Mouse (Mus musculus): ENCODE data around the gene Fhdc1.

Gene Fhdc1

DNA sequence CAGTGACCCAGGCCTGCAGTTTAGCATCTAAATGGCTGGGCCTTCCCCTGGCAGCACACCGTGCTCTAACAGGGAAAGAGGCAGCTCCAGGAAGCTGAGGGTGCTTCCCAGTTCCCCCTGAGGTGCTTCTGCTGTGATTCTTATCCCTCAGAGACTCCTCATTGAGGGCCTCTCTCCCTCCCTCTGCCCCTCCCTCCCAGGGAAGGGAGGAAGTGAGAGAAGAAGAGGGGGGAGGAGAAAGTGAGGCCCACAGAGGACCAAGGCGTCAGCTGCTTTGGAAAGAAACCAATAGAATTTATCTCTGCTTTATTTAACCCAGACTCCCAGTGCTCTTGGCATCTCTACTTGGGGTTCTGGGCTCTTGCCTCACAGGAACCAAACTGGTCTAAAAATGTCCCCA is 50.1 kb downstream of the Fhdc1 start:
- no peak for DNase-seq

DNA sequence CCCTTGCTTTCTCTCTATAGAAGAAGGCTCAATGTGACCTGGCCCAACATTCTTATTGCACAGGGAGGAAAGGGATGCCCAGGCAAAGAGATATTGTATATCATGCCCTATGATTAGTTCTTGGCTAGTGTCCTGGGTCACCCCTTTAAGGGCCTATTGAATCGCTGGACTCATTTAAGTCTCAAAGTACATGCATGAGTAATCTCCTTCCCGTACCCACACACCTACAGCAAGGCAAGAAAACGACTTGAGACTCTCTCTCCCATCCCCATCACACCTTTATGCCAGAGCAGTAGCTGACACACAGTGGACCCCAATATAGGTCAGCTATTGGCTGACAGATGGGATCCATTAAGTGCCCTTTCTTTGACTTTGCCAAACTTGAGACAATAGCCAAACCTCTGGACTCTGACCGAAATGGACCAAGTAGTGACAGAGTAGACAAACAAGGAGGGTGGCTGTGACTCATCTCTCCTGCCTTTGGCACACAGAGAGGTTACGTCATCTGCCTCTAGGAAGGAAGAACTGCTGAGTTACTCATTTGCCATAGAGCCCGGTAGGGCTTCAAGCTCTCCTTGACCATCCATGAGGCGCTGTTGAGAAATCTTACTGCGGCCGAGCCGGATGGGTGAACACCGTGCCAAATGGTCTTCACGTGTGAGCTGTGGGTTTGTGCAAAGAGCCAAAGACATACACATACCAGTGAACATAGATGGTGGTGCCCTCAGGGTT is 51.1 kb downstream of the Fhdc1 start:
- no peak for DNase-seq

DNA sequence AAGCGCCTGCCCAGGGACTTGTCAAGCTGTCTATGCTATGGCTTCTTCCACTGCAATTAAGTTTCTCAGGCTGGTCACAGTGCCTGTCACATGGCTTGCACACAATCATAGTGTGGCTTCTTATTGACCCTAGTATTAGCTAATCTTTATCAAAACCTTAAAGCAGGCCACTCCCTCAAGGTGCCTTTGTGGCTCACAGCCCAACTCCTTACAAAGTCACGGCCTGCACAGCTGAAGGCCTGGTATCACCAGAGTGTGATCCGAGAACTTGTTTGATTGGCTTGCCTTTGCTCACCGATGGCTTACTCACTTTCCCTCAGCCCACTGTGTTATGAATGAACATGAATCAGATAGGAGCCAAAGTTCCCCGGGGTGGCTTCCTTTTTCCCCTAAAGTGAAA is 52.5 kb downstream of the Fhdc1 start:
- no peak for DNase-seq

DNA sequence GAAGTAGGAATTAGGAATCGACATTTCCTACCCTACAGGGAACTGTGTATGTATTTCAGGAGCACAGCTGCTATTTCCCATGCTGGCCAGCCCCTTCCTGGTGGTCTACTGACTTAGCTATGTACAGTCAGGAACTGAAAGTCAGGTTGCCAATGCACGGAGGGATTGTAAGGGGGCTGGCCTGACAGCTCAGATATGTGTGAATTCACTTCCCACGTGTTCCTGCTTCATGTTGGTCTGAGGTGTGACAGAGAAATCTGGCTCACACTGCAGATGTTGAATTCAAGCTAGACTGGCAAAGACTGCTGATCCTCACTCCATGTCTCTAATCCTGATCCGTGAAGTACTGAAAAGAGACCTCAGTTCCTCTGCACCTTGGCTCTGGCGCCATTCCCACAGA is 57.9 kb downstream of the Fhdc1 start:
- DNase-seq = no peak

DNA sequence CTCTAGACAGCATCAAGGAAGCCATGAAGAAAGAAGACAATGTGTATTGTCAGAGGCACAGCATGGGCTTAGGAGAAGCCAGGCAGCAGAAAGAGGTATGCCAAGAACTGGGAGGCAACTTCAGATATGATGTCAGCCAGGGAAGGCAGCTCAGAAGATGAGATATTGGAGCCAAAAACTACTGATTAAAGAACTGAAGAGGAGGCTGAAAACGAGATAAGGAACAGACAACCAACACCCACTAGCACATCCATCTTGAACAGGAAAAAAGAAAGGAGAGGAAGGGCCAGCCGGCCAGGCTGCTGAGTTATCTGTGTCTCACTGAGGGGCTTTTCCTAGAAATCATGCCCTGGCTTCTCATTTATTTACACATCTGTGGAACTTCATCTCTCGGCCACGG is 66.4 kb downstream of the Fhdc1 start:
- peak; percentile 58 for DNase-seq

GRCm38 (mm10) chr3:84412920-84413319 is 67.3 kb downstream of the Fhdc1 start:
- peak; percentile 56 for DNase-seq

DNA sequence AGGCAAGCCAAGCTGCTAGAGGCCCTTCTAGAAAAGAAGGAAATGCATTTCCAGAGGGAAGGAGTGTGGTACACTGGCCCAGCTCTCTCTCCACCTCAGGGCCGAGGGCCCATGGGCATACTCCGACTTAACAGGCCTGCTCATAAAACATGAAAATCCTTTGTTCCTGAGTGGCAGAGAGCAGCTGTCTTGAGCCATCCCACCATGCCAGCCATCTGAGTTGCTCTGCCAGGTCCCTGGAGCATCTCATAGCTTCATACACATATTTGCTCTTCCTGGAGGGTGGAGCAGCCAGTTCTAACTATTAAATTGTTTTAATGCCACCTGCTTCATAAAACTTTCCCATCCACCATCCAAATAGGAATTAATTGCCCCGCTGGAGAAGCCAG is 70.8 kb downstream of the Fhdc1 start:
- DNase-seq = no peak

GRCm38 (mm10) chr3:84408756-84409473 is 71.3 kb downstream of the Fhdc1 start:
- DNase-seq = peak; percentile 32

DNA sequence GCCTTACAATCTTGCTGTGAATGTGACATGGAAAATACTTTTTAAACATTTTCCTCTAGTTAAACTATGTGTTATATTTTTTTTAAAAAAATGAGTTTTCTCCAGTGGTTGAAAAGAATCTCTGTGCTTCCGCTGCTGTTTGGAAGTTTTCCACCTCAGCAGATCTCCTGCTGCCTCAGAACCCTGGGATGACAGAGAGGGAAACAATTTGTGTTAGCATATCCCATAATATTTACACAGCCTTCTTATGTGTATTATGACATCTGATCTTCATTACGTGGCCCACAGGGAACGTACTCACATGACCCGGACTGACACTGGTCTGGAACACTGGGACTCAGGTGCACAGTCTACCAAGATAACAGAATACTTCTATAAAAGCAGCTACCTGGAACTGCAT is 74.7 kb downstream of the Fhdc1 start:
- no peak for DNase-seq

- DNase-seq = no peak
Measured at GRCm38 (mm10) chr3:84403389-84403788, 76.8 kb downstream of the Fhdc1 start.

DNA sequence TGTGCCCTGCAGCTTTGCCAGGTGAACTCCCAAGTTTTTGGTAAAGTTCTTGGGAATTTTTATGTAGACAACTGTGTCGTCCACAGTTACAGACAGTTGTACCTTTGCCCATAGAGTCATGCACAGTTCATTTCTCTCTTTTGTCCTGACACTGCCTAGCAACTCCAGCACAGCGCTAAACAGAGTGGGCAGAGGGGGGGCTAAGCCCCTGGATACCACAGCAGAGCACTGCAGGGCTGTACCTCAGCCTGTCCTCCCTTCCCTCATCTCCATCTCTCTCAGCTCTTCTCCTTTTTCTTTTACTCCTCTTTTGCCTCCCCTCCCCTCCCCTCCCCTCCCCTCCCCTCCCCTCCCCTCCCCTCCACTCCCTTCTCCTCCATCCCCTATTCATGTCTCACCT is 77.5 kb downstream of the Fhdc1 start:
- no peak for DNase-seq

- no peak for DNase-seq
Measured at GRCm38 (mm10) chr3:84397976-84398375, 82.3 kb downstream of the Fhdc1 start.

- DNase-seq = no peak
Measured at GRCm38 (mm10) chr3:84396240-84396639, 84.0 kb downstream of the Fhdc1 start.

- no peak for DNase-seq
Measured at GRCm38 (mm10) chr3:84395840-84396239, 84.4 kb downstream of the Fhdc1 start.

GRCm38 (mm10) chr3:84394841-84395447 is 85.3 kb downstream of the Fhdc1 start:
- no peak for DNase-seq

Measured in liver (tissue).